Mouse (Mus musculus) forebrain, embryonic 14.5 days (tissue): ENCODE data around the gene Tctn3. TPM values are rescaled to one million over a fixed set of nuclear protein-coding genes. Genes with fewer than 3 reads are reported as not detected.

Experiments used
- polyA plus RNA-seq: library from polyadenylated mRNA; unstranded; fragments of >200 nt; fragmentation: Nextera tagmentation; extraction: Ambion mirVana; gene quantifications from 2 replicates; pipeline ENCODE4 v1.2.1, GENCODE M21; 2014

Gene Tctn3
- polyA plus RNA-seq, 1 experiment from 2014 or later = 9.3 TPM

Other genes with a start within 250 kb of the Tctn3 start
- 61.1 and 83.9 TPM in 2 replicates for gene Sorbs1, start 98.5 kb downstream of the Tctn3 start, polyA plus RNA-seq
- gene Aldh18a1, start 23.8 kb downstream of the Tctn3 start, polyA plus RNA-seq = 56.3 and 66.1 TPM in 2 replicates
- 9.1 and 12.8 TPM in 2 replicates for gene Entpd1, start 133 bp upstream of the Tctn3 start, polyA plus RNA-seq
- gene Cc2d2b, start 136.5 kb upstream of the Tctn3 start, polyA plus RNA-seq = 0.15 and 0.26 TPM in 2 replicates
- gene Ccnj, start 219.0 kb upstream of the Tctn3 start, polyA plus RNA-seq = 17.6 TPM in 2 replicates